Comparison of ENCODE assay signal across 22 mouse cellular contexts in the genomic region with DNA sequence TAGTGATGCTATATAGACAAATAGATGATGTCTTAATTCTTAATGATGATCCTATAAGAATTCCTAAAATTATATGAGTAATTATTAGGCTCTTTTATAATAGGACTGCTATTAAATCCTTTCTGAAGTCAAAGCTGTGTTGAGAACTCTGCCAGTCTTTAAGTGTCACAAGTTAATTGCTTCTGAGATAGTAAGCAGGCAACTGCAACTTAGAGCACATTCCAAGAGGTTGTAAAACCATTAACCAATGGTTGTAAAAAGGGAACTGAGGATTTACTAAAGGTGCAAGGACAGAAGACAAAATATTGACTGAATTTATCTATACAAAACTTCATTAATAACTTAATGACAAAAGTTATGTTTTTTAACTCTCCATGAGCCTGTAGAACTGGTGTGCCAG. TPM values are rescaled to one million over a fixed set of nuclear protein-coding genes. Genes with fewer than 3 reads are reported as not detected.
"Had no signal": no experiment of that assay in that cellular context is flagged by ENCODE, and none has a peak within 500 bp of the region (broad histone marks: within the 10 kb centered on the region; RNA-seq: fewer than 3 reads in every experiment).

No protein-coding gene starts in this region.

- H3K4me1 ChIP-seq: heart, embryonic 10.5 days; heart, embryonic 13.5 days; heart, embryonic 15.5 days; hindbrain, embryonic 10.5 days; hindbrain, embryonic 12.5 days; hindbrain, embryonic 13.5 days; hindbrain, embryonic 15.5 days; kidney, embryonic 15.5 days had no signal

- H3K27me3 ChIP-seq: heart, embryonic 13.5 days; heart, embryonic 15.5 days; hindbrain, embryonic 12.5 days; hindbrain, embryonic 13.5 days; hindbrain, embryonic 15.5 days; kidney, embryonic 15.5 days had no signal

- H3K9ac ChIP-seq: heart, embryonic 13.5 days; heart, embryonic 15.5 days; hindbrain, embryonic 12.5 days; hindbrain, embryonic 13.5 days; hindbrain, embryonic 14.5 days; hindbrain, embryonic 15.5 days; kidney, embryonic 15.5 days had no signal

- H3K4me2 ChIP-seq: heart, embryonic 11.5 days; heart, embryonic 13.5 days; heart, embryonic 15.5 days; hindbrain, embryonic 12.5 days; hindbrain, embryonic 13.5 days; hindbrain, embryonic 14.5 days; hindbrain, embryonic 15.5 days; kidney, embryonic 15.5 days had no signal

- H3K27ac ChIP-seq: heart, embryonic 10.5 days; heart, embryonic 13.5 days; heart, embryonic 15.5 days; hindbrain, embryonic 10.5 days; hindbrain, embryonic 12.5 days; hindbrain, embryonic 13.5 days; hindbrain, embryonic 14.5 days; hindbrain, embryonic 15.5 days; hindbrain, postnatal 0 days; kidney, embryonic 15.5 days; kidney, postnatal 0 days; layer of hippocampus, adult 2 months; left cerebral cortex, adult 2 months had no signal

- H3K36me3 ChIP-seq: heart, embryonic 10.5 days; heart, embryonic 13.5 days; heart, embryonic 15.5 days; hindbrain, embryonic 10.5 days; hindbrain, embryonic 12.5 days; hindbrain, embryonic 13.5 days; hindbrain, embryonic 15.5 days; kidney, embryonic 15.5 days had no signal

- H3K9me3 ChIP-seq: heart, embryonic 10.5 days; heart, embryonic 13.5 days; heart, embryonic 15.5 days; hindbrain, embryonic 10.5 days; hindbrain, embryonic 12.5 days; hindbrain, embryonic 13.5 days; hindbrain, embryonic 15.5 days; kidney, embryonic 15.5 days had no signal

- ATAC-seq: hindbrain, embryonic 16.5 days; hindbrain, postnatal 0 days; inflammation-experienced regulatory T-cells, adult 6 months had no signal

- H3K4me3 ChIP-seq: heart, embryonic 10.5 days; heart, embryonic 13.5 days; heart, embryonic 15.5 days; hindbrain, embryonic 10.5 days; hindbrain, embryonic 12.5 days; hindbrain, embryonic 13.5 days; hindbrain, embryonic 15.5 days; kidney, embryonic 15.5 days; layer of hippocampus, adult 2 months; left cerebral cortex, adult 2 months had no signal

RNA-seq across cellular contexts. Expression of a gene that starts 44.9 kb away (rescaled TPM):
- polyA plus RNA-seq: heart, embryonic 14.5 days; heart, embryonic 15.5 days; heart, embryonic 16.5 days; heart, postnatal 0 days; hindbrain, embryonic 11.5 days; hindbrain, embryonic 13.5 days; hindbrain, embryonic 14.5 days; inflammation-experienced regulatory T-cells, adult 6 months; kidney, embryonic 14.5 days; kidney, embryonic 16.5 days had no signal
